Mouse (Mus musculus): Measurements from ENCODE around the gene Apbb1. TPM values are rescaled to one million over a fixed set of nuclear protein-coding genes. Genes with fewer than 3 reads are reported as not detected.
A peak's percentile ranks its signal among the peaks of the same experiment; 100 is the strongest.

Apbb1 gene
- total RNA-seq, 1 experiment: 19.9 TPM

GRCm38 (mm10) chr7:105556406-105556805 lies 25.0 kb downstream of the Apbb1 start:
- DNase-seq (ENCODE audit: low read depth, low spot score): no peak
- H3K9ac ChIP-seq (ENCODE audit: insufficient read depth, low read depth, low read length, poor library complexity, severe bottlenecking): no peak overlapping the region
- no peak for TF ChIP-seq ZNF384 (IDR thresholded peaks at IDR 0.05; ENCODE audit: low read depth, low read length)
- no peak for TF ChIP-seq HCFC1 (IDR thresholded peaks at IDR 0.05; ENCODE audit: borderline replicate concordance, insufficient read depth, low read length)
- no peak for TF ChIP-seq ZC3H11A (IDR thresholded peaks at IDR 0.05; ENCODE audit: borderline replicate concordance, low read depth, low read length)
- no peak overlapping the region for H3K4me3 ChIP-seq (ENCODE audit: insufficient read depth in 1 of 2, low read depth in 1 of 2, low read length in 2 of 2, poor library complexity in 1 of 2, severe bottlenecking in 1 of 2)
- in situ Hi-C loops (cut with MboI; ENCODE audit: low sequenced_read_pairs in 2 of 2, unreplicated experiment in 2 of 2): no loop called here
- 0 out of 4 replicates have a peak, but pooled peaks cover 0 to 4% of the 10 kb centered on the region in 2 experiments for H3K4me1 ChIP-seq (ENCODE audit: control insufficient read depth in 2 of 2, insufficient read depth in 2 of 2, low read length in 2 of 2, poor library complexity in 1 of 2)
- H3K36me3 ChIP-seq (ENCODE audit: control insufficient read depth, insufficient read depth, low read length, poor library complexity, severe bottlenecking): no peaks in the 10 kb centered on the region; the same call in 1 of the 2 replicates
- H3K27ac ChIP-seq (ENCODE audit: insufficient read depth, low read depth, low read length, poor library complexity, severe bottlenecking): no peak overlapping the region
- no peaks in the 10 kb centered on the region for H3K9me3 ChIP-seq (ENCODE audit: control insufficient read depth, insufficient read depth, low read depth, low read length)

GRCm38 (mm10) chr7:105555571-105555970 lies 25.9 kb downstream of the Apbb1 start:
- Histone ChIP-seq H3K4me3 (ENCODE audit: insufficient read depth in 1 of 2, low read depth in 1 of 2, low read length in 2 of 2, poor library complexity in 1 of 2, severe bottlenecking in 1 of 2) (no peak overlapping the region), H3K36me3 (ENCODE audit: control insufficient read depth, insufficient read depth, low read length, poor library complexity, severe bottlenecking) (no peaks in the 10 kb centered on the region; the same call in 1 of the 2 replicates), H3K9me3 (ENCODE audit: control insufficient read depth, insufficient read depth, low read depth, low read length) (no peaks in the 10 kb centered on the region), H3K27ac (ENCODE audit: insufficient read depth, low read depth, low read length, poor library complexity, severe bottlenecking) (no peak overlapping the region), H3K9ac (ENCODE audit: insufficient read depth, low read depth, low read length, poor library complexity, severe bottlenecking) (no peak overlapping the region), H3K4me1 (ENCODE audit: control insufficient read depth in 2 of 2, insufficient read depth in 2 of 2, low read length in 2 of 2, poor library complexity in 1 of 2) (peaks cover 0 to 4% of the 10 kb centered on the region in 2 experiments; a peak in 1 of 4 replicates)
- TF ChIP-seq MAFK (IDR thresholded peaks at IDR 0.05; ENCODE audit: insufficient read depth, low read depth, low read length): no peak
- no peak for TF ChIP-seq CHD2 (IDR thresholded peaks at IDR 0.05; ENCODE audit: low read depth, low read length)
- no peak for TF ChIP-seq ZC3H11A (IDR thresholded peaks at IDR 0.05; ENCODE audit: borderline replicate concordance, low read depth, low read length)
- TF ChIP-seq ZNF384 (IDR thresholded peaks at IDR 0.05; ENCODE audit: low read depth, low read length): no peak
- no peak for TF ChIP-seq HCFC1 (IDR thresholded peaks at IDR 0.05; ENCODE audit: borderline replicate concordance, insufficient read depth, low read length)
- no peak for DNase-seq (ENCODE audit: low read depth, low spot score)
- in situ Hi-C loops (cut with MboI; ENCODE audit: low sequenced_read_pairs in 2 of 2, unreplicated experiment in 2 of 2): no loop called here

- Histone ChIP-seq H3K9ac (ENCODE audit: insufficient read depth, low read depth, low read length, poor library complexity, severe bottlenecking) (peak within 1 kb of the TSS; percentile 57), H3K9me3 (ENCODE audit: control insufficient read depth, insufficient read depth, low read depth, low read length) (no peaks in the 10 kb centered on the region), H3K36me3 (ENCODE audit: control insufficient read depth, insufficient read depth, low read length, poor library complexity, severe bottlenecking) (no peaks in the 10 kb centered on the region; the same call in 1 of the 2 replicates), H3K27ac (ENCODE audit: insufficient read depth, low read depth, low read length, poor library complexity, severe bottlenecking) (no peak within 1 kb of the TSS), H3K4me3 (ENCODE audit: insufficient read depth in 1 of 2, low read depth in 1 of 2, low read length in 2 of 2, poor library complexity in 1 of 2, severe bottlenecking in 1 of 2) (peak within 1 kb of the TSS; percentile 63 to 84), H3K4me1 (ENCODE audit: control insufficient read depth in 2 of 2, insufficient read depth in 2 of 2, low read length in 2 of 2, poor library complexity in 1 of 2) (peaks cover 0 to 4% of the 10 kb centered on the region in 2 experiments; a peak in 1 of 4 replicates)
- peak; percentile 69 for DNase-seq (ENCODE audit: low read depth, low spot score)
- TF ChIP-seq ZNF384 (IDR thresholded peaks at IDR 0.05; ENCODE audit: low read depth, low read length) (no peak), CHD2 (IDR thresholded peaks at IDR 0.05; ENCODE audit: low read depth, low read length) (0 out of 2 replicates have a peak, but pooled peaks have one; percentile 16)
- in situ Hi-C loops (cut with MboI; ENCODE audit: low sequenced_read_pairs in 2 of 2, unreplicated experiment in 2 of 2): no loop called here
Measured at GRCm38 (mm10) chr7:105554212-105554942, 27.1 kb downstream of the Apbb1 start, which contains the start of gene Smpd1. TSS of gene Smpd1 (plus strand) at chr7:105554360.

- H3K9me3 ChIP-seq (ENCODE audit: control insufficient read depth, insufficient read depth, low read depth, low read length): no peaks in the 10 kb centered on the region
- no peak for DNase-seq (ENCODE audit: low read depth, low spot score)
- no peak for TF ChIP-seq ZC3H11A (IDR thresholded peaks at IDR 0.05; ENCODE audit: borderline replicate concordance, low read depth, low read length)
- no peak for TF ChIP-seq MAFK (IDR thresholded peaks at IDR 0.05; ENCODE audit: insufficient read depth, low read depth, low read length)
- TF ChIP-seq HCFC1 (IDR thresholded peaks at IDR 0.05; ENCODE audit: borderline replicate concordance, insufficient read depth, low read length): no peak
- no peak for TF ChIP-seq CHD2 (IDR thresholded peaks at IDR 0.05; ENCODE audit: low read depth, low read length)
- TF ChIP-seq ZNF384 (IDR thresholded peaks at IDR 0.05; ENCODE audit: low read depth, low read length): peak; percentile 51; the same call in 1 of the 2 replicates
- H3K4me3 ChIP-seq (ENCODE audit: insufficient read depth in 1 of 2, low read depth in 1 of 2, low read length in 2 of 2, poor library complexity in 1 of 2, severe bottlenecking in 1 of 2): peak overlapping the region; percentile 63 to 84
- in situ Hi-C loops (cut with MboI; ENCODE audit: low sequenced_read_pairs in 2 of 2, unreplicated experiment in 2 of 2): no loop called here
- H3K36me3 ChIP-seq (ENCODE audit: control insufficient read depth, insufficient read depth, low read length, poor library complexity, severe bottlenecking): no peaks in the 10 kb centered on the region; the same call in 1 of the 2 replicates
- peaks cover 0 to 4% of the 10 kb centered on the region in 2 experiments; a peak in 1 of 4 replicates for H3K4me1 ChIP-seq (ENCODE audit: control insufficient read depth in 2 of 2, insufficient read depth in 2 of 2, low read length in 2 of 2, poor library complexity in 1 of 2)
- H3K9ac ChIP-seq (ENCODE audit: insufficient read depth, low read depth, low read length, poor library complexity, severe bottlenecking): peak overlapping the region; percentile 57; the same call in 1 of the 2 replicates
- H3K27ac ChIP-seq (ENCODE audit: insufficient read depth, low read depth, low read length, poor library complexity, severe bottlenecking): no peak overlapping the region
Measured at GRCm38 (mm10) chr7:105553456-105554211, 27.8 kb downstream of the Apbb1 start.
